Mouse (Mus musculus) thymus, adult 2 months (tissue): ENCODE results near the gene Trmt13.

Experiments used
- CTCF ChIP-seq: fragments of 200-500 bp; IDR thresholded peaks from 2 replicates; pipeline ENCODE4 v1.5.1; 2012; ENCODE audit warnings: mild to moderate bottlenecking, control low read depth, low read length, moderate library complexity, borderline replicate concordance; ENCODE audit not compliant: control insufficient read depth, poor library complexity, insufficient read depth; ENCODE audit errors: extremely low read depth
- POLR2A ChIP-seq: fragments of 200-500 bp; IDR thresholded peaks from 2 replicates; pipeline ENCODE4 v1.6.1; 2012; ENCODE audit warnings: mild to moderate bottlenecking, low read length, control low read depth, moderate library complexity; ENCODE audit not compliant: control insufficient read depth, poor library complexity, insufficient read depth; ENCODE audit errors: extremely low read depth

- TF ChIP-seq CTCF, result no peak
- TF ChIP-seq POLR2A, result no peak
Measured at GRCm38 (mm10) chr3:116582201-116582600, 32.2 kb downstream of the Trmt13 start.
